Mouse (Mus musculus): ENCODE data around the gene Rab3gap2.

Rab3gap2 gene

GRCm38 (mm10) chr1:185226889-185227288 is 23.0 kb downstream of the Rab3gap2 start:
- DNase-seq (ENCODE audit: low read depth, low spot score), result no peak

- DNase-seq (ENCODE audit: low read depth, low spot score), result no peak
These were observed 23.8 kb downstream of the Rab3gap2 start for GRCm38 (mm10) chr1:185227766-185228165.

DNA sequence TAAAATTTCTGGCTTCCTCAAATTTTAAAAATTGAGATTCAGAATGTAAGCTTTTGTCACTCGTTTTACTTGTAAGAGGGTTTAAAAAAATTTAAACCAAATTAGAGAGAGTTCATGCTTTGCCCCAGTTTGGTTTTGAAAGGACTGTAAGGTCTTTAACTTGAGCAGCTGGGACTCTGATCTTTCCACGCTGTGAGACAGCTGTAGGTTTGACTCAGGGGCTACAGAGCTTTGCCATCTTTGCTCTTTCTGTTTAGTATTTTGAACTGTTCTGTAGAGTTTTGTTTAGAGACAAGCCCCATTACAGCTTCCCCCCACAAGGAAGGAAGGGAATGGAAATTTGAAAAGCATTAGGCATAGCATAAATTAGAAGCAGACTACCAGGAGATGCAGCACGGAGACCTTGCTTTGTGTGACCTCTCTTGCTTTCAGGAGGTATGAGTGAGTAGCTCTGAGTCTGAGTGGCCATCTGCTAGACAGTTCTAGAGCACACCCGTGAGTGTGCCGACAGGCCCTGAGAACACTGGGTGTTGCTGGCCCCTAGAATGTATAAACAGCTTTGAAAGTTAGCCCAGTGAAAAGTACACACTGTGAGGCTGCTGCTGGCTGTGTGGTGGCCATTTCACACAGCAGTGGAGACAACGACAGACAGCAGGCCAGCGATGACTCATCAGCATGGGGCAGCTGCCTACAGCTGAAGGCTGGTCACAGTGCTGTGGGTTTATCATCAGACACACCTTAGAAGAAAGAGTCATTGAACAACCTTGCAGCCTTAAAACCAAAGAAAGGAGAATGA is 25.7 kb downstream of the Rab3gap2 start:
- peak; percentile 52 for DNase-seq (ENCODE audit: low read depth, low spot score)

DNA sequence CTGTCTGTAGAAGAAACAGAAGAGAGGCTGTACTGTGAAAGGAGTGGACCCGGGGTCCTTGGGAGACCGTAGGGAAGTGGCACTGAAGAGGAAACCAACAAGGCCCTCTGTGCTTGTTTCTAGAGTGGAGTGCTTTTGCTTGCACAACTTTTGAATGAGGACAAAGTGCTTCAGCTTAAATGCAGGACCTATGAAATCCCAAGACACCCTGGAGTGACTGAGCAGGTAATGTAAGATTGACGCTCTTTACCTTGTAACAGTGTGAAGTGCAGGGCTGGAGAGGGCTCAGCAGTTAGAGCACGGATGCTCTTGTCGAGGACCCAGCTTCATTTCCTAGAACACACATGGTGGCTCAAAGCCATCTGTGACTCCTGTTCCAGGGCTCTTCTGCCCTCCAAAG is 31.9 kb downstream of the Rab3gap2 start:
- DNase-seq (ENCODE audit: low read depth, low spot score), result no peak

- DNase-seq (ENCODE audit: low read depth, low spot score), result no peak
These were observed 32.6 kb downstream of the Rab3gap2 start for GRCm38 (mm10) chr1:185236530-185236929.

DNA sequence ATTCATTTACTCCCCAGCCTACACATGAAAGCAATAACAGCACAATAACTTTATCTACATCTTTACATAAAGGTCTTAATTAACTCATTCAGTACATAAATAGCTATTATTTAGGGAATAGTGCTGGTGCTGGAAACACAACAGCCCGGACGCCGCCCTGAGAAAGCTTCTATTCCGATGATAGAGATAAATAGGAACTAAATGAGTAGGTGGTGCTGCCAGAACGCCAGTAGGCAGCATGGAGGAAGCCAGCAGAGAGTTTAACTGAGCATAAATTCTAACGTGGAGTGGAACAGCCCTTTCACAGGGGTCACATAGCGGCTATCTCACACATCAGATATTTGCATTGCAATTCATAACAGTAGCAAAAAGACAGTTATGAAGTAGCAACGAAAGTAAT is 39.1 kb downstream of the Rab3gap2 start:
- no peak for DNase-seq (ENCODE audit: low read depth, low spot score)

GRCm38 (mm10) chr1:185245456-185245855 is 41.5 kb downstream of the Rab3gap2 start:
- DNase-seq (ENCODE audit: low read depth, low spot score), result no peak

DNA sequence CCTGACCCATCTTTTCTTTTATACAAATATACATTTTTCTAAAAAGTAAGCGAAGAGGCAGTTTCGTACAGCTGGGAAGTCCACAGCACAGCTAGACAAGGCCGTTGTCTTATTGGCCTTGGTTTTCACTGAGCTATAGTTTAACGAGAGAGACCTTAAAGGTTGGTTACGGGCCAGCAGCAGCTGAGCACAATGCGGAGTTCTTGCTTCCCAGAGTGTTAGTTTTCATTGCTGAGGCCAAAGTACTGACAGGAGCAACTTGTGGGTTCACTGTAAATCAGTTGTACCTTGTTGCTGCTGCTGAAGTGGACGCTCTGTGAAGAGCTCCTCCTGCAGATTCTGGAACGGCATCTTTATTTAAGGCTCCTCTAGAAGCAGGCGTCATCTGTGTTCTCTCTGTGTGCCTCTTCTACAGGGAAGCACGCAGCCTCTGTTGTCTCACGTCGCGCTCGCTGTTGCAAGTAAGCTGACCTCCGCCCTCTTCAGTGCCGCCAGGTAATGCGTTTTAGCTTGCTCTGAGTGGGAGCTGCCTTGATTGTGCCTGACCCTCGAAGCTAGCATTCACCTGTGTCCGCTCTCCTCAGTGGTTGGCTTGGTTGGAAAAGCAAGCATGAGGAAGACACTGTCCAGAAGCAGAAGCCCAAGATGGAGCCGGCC is 43.6 kb downstream of the Rab3gap2 start:
- no peak for DNase-seq (ENCODE audit: low read depth, low spot score)

DNA sequence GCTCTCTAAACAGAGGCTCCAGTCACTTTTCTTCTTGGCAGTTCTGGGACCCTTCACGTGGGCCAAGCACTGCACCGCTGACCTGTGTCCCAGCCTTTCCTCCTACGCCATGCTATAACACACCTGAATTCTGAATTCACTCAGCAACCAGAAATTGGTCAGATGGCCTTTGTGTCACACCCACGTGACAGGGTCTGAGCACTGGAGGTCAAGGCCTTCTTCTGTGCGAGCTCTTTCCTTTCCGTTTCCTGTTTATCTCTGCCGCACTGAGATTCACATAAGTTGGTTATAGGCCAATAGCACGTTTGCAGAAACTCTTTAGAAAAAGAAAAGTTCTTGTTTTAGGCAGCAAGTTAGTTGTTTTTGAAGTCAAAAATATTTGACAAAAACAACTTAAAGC is 44.8 kb downstream of the Rab3gap2 start:
- DNase-seq (ENCODE audit: low read depth, low spot score), result no peak

DNA sequence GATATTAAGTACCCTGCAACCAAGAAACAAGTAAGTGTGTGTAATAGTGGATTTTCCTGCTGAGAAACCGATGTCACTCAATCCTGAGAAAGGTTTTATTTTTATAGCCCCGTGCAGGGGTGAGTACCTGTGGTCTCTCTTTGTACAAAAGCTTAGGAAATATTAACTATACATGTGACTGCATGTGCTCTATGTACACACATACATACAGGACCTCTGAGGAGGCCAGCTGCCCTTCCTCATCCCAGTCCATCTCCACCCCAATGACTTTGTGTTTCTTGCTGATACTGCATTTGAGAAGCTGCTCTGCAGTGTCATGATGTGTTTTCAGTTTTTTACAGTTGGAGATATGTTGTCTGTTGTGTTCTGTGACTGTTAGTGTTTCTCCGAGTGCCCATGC is 48.4 kb downstream of the Rab3gap2 start:
- DNase-seq (ENCODE audit: low read depth, low spot score), result no peak

- DNase-seq (ENCODE audit: low read depth, low spot score), result no peak
These were observed 49.4 kb downstream of the Rab3gap2 start for GRCm38 (mm10) chr1:185253140-185253892.

DNA sequence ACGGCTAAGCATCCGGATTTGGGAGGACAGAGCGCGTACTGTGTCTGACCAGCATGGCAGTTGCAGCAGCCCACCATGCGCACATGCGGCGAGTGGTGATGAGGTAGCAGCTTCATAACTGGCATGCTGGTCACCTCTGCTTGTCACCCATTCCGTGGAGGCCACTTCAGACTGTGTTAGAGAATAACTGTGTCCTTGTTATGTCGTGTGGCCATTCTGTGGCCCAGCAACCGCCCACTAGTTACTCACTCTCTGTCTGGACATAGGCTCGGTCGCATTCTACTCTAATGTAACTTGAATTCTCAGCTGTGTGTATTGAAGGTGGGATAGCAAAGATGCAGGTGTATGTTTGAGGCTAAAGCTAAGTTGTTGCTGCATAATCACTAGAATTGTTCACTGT is 51.4 kb downstream of the Rab3gap2 start:
- no peak for DNase-seq (ENCODE audit: low read depth, low spot score)

GRCm38 (mm10) chr1:185256753-185257152 is 52.8 kb downstream of the Rab3gap2 start:
- no peak for DNase-seq (ENCODE audit: low read depth, low spot score)

DNA sequence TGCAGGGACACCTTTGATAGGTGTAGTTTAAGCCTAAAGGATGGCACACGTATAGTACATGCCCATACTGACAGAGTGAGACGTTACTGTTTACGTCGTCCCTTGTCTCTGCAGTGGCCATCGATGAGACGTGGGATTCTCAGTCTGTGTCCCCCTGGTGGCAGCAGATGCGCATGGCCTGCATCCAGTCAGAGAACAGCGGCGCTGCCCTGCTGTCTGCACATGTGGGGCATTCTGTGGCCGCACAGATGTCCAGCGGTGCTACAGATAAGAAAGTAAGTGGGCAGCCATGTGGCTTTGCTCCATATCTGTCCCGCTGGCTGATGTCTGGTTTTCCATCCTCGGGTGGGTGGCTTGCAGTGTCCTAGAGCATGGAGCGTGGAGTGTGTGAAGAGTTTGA is 58.6 kb downstream of the Rab3gap2 start:
- DNase-seq (ENCODE audit: low read depth, low spot score), result no peak

- no peak for DNase-seq (ENCODE audit: low read depth, low spot score)
These were observed 64.8 kb downstream of the Rab3gap2 start for GRCm38 (mm10) chr1:185268675-185269074.

- no peak for DNase-seq (ENCODE audit: low read depth, low spot score)
These were observed 66.6 kb downstream of the Rab3gap2 start for GRCm38 (mm10) chr1:185270403-185271097.

DNA sequence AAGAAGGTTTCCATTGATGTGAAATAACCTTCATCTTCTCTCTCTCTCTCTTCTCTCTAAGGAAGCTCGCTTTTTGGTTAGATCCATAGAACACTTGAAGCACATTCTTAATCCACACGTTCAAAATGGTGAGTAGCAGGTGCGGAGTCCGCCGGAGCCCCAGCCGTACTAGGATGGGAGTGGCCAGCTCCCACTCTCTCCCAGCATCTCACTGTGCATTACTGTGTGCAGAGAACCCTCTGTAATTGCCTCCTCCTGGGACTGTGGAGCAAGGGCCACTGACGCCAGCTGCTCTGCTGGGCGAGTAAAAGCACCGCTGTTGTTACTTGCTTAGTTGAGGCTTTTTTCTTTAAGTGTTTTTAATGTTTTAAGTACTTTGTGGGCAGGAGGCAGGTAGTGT is 67.5 kb downstream of the Rab3gap2 start:
- DNase-seq (ENCODE audit: low read depth, low spot score), result no peak

DNA sequence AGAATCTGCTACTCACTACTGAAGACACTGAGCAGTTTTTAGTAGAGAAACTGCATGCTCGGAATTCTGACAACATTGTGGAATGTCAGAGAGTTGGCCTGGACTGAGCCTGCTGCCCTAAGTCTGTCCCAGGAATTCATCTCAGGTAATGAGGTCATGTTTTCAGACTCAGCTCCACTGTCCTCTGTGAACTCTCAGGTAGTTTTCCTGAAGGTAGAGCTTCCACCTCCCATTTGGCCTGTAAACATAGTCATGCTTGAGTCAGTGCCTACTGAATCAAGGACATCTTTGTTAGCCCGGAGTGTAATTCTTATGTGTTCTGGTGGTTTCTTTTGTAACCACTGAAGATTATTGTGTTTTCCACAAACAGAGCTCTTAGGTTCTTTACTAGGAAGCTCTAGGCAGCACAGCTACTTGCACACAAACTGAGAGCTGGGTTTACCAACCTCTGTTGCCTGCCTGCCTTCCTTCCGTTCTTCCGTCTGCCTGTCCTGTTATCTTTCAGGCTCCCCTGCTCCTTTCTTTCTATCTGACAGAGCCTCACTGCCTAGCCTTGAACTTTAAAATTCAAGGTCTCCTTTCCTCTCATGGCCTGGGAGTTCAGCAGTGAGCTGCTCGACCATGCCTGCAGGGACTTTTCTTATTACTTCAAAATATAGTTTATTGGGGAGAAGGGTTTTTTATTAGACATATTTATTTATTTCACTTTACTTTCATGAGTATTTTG is 71.1 kb downstream of the Rab3gap2 start:
- no peak for DNase-seq (ENCODE audit: low read depth, low spot score)

DNA sequence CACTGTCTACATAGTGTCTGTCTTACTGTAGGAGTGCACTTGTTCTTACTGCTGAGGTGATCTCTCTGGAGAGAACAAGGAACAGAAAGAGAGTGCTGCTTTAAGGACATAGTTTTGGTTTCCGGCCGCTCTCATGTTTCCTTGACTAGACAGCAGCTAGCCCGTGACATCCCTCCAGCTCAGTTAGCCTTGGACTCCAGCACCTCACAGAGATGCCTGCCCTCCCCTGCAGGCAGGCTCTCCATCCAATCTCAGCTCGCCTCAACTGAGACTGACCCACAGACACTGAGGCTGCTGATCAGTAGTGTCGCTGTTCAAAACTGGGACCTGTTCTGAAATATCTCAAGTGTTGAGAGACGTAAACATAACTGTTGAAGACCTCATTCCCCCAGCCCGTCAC is 72.1 kb downstream of the Rab3gap2 start:
- DNase-seq (ENCODE audit: low read depth, low spot score), result no peak

GRCm38 (mm10) chr1:185277022-185277421 is 73.1 kb downstream of the Rab3gap2 start:
- no peak for DNase-seq (ENCODE audit: low read depth, low spot score)

GRCm38 (mm10) chr1:185279288-185279687 is 75.4 kb downstream of the Rab3gap2 start:
- DNase-seq (ENCODE audit: low read depth, low spot score), result no peak

Data from c-Kit-negative CD71-positive TER-119-positive erythroid progenitor cells, embryonic 14.5 days (primary cell).